Mouse (Mus musculus) G1E-ER4 (cell line): ENCODE measurements around the gene Agpat3. TPM values are rescaled to one million over a fixed set of nuclear protein-coding genes. Genes with fewer than 3 reads are reported as not detected.

Source experiments
- GATA1 ChIP-seq: IDR thresholded peaks from one replicate; pipeline ENCODE4 v1.8.0; 2012; ENCODE audit warnings: low read length, inconsistent platforms
- polyA plus RNA-seq: library from polyadenylated mRNA; stranded (reverse); fragments of >175 nt; gene quantifications from 2 replicates; pipeline ENCODE4 v1.2.3, GENCODE M21; 2012

The Agpat3 gene
- polyA plus RNA-seq, 1 experiment, result 36.2 TPM

GRCm38 (mm10) chr10:78366851-78367312 is 14.6 kb upstream of the Agpat3 start:
- peak; percentile 97 for TF ChIP-seq GATA1

DNA sequence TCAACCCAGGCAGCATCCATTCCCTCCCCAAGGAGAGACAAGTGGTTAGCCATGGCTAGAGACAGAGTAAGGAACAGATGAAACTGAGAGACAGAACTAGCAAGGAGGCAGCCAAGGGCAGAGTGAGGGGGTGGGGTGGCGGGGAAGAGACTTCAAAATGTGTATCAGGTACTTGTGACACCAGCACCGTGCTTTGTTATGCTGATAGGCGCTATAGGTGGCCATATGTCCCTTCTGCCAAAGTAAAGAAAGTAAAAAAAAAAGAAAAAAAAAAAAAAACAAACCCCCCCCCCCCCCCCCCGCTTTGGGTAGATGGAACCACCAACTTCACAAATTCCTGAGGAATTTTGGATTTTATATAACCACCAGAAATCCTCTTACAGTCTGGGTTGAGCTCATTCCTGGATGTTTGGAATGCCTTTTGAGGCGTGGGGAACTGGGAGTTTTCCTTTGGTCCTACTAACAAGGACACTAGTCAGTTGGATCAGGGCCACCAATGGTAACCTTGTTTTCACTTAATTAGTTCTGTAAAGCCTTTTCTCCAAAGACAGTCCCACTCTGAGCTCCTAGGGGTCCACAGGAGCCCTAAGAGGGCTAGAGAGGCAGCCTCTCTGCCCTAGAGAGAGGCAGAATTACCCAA is 14.0 kb upstream of the Agpat3 start:
- TF ChIP-seq GATA1, result no peak

DNA sequence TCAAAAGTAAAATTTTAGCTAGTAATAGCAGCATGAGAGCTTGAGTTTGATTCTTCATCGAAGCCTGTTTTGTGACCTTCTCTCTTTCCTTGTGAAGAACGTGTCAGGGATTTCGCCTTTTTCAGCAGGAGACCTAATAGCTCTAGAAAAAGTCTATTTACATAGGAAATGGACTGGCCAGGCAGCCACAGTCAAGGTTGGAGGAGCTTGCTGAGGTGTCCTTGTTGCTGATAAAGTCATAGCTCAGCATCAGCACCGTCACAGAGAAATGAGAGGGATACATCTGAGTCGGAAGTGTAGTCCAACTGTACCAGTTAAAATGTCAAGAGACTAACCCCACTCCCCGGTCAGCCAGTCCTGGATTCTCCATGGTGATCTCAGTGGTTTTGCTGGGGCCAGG is 13.3 kb upstream of the Agpat3 start:
- TF ChIP-seq GATA1, result no peak

DNA sequence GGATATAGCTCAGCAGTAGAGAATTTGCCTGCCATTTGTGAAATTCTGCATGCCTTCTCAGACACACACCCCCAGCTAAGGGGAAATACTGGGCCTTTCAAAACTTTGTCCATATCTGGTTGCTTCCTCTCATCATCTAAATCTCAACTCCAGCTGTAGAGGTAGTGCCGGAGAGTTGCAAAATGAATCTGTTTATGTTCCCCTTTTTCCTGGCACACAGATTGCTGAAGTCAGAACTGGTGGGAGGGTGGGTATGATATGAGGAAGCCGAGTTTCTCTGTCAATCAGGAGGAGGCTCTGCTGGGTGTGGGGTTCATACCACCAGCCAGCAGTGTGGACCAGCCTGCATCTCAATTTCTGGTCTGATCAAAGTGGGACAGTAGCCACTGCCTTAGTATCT is 11.8 kb upstream of the Agpat3 start:
- no peak for TF ChIP-seq GATA1

- TF ChIP-seq GATA1, result no peak
Measured at GRCm38 (mm10) chr10:78363366-78363765, 11.1 kb upstream of the Agpat3 start.

DNA sequence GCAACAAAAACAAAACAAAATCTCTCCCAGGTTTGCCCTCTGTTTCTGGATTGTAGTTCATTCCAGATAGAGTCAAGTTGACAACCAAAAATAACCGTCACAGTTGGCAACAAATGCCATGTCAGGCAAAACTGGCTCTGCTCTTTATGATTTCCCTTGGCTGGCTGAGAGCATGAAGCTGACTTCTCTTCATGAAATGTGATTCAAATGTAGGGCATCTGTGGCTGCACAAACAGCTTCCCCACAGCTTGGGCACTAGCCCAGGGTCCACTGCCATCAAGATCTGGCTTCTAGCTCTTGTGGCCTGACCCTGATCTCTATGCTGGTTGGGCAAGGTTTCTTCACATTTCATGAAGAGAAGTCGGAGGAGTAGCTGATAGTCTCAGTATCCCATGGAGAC is 9.7 kb upstream of the Agpat3 start:
- no peak for TF ChIP-seq GATA1

DNA sequence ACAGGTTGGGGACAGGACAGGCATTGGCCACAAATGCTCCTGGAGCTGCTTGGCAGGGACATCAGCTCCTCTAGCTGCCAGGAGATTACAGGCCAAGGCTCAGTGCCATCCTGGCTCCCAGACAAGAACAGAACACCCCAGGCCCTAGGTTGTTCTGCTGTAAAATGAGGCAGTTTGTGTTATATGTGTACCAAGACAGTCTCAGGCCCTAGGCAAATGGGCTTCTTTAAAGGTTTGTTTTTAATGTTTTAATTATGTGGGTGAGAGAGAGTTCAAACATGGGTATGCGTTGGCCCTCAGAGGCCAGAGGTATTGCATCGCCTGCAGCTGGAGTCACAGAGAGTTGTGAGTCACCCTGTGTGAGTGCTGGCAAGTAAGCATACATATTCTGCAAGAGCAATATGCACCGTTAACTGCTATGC is 8.0 kb upstream of the Agpat3 start:
- TF ChIP-seq GATA1, result no peak

DNA sequence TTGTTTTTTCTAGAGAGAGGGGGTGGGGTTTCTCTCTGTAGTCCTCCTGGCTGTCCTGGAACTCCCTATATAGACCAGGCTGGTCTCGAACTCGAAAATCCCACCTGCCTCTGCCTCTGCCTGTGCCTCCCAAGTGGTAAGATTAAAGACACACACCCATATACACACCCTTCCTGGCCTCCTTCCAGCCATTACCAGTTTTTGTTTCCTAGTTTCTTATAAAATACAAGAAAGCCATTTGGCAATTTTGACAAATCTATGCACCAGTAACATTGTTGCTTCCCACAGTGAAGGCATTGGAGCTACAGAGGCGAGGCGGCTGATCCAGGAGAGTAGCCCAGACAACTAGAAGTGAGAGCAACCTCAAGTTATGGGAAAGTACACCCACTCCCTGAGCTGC is 6.0 kb upstream of the Agpat3 start:
- TF ChIP-seq GATA1, result no peak

- no peak for TF ChIP-seq GATA1
Measured at GRCm38 (mm10) chr10:78357742-78358141, 5.5 kb upstream of the Agpat3 start.

DNA sequence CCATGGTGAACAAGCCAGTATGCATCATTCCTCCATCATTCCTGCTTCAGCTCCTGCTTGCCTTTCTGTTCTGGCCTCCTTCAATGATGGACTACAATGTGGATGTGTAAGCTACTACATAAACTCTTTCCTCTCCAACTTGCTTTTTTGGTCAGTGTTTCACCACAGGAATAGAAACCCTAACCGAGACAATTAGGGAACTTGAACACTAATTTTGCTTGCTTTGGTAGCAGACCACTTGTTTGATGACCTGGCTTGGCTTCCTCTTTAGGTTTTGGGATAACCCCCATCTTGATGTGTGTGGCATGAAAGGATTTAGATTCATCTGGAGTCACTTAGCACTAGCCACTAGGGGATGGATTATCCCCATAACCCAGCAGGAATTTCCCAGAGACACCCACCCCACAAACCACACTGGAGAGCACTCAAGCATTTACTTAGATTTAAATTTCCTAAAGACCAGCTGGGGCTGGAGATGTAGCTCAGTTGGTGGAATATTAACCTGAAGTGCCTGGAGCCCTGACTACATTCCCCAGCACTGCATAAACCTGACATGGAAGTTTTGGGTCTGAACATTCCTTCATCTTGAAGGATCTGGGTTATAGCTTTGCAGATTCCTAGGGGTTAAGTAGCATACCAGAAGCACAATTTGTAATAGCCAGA is 3.8 kb upstream of the Agpat3 start:
- no peak for TF ChIP-seq GATA1

- no peak for TF ChIP-seq GATA1
Measured at GRCm38 (mm10) chr10:78353196-78353595, 907 bp upstream of the Agpat3 start.

DNA sequence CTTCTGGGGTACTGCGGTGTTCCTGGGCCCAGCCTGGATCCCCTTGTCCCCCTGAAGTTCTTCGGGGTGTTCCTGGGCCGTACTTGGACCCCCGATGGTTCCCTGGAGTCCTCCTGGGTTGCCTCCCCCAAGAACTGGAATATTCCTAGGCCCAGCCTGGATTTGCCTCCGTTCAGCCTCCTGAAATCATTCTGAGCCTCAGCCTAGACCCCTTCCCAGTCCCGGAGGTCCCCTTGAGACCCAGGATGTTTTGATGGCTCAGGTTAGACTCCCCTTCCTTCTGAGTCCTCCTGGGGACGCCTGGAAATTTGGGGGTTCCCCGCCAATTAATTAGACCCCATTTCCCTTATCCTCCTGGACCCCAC is 359 bp upstream of the Agpat3 start:
- TF ChIP-seq GATA1, result no peak

DNA sequence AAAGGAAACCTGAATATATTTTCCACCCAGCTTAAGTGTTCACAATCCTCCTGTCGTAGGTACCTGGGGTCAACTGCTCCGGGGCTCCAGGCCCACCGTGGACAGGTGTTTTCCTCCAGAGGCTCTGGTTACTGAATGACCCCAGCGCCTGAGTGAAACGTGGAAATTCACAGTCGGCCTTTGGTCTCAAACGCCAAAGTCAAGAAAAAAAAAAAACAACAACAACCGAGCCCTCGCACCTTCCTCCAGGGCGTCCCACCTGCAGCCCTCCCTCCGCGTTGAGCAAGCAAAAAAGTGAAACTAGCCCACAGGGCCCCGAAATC is 764 bp downstream of the Agpat3 start:
- no peak for TF ChIP-seq GATA1

DNA sequence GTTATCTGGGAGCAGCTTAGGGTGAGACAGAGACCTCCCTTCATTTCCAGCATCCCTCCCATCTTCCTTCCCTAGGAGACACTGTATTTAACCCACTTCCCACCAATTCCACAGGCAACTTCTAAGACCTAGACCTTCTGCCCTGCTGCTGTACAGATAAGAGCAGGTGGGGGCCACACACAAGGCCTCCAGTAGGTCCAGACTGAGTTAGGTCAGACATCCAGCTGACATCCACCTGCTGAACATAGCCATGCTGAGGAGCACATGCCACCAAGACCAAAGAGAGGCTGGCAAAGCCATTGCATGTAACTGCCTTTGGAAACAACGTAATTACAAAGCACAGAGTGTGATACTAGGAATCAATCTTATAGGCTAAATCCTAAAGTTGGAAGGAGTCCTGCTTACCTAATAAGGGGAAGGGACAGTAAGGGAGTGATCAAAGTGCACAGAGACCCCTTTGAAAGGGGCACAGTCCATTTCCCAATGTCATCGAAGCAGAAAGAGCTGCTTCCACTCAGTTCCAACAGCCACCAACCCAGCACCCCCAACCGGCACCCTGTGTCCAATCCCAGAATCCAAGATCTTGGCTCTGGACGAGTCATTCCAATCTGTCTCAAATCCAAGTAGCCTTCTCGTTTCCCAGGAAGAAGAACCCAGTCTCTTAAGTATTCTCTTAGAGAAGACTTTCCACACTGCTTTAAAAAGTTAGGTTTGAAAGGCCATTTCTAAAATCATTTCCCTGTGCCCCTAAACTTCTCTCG is 1.3 kb downstream of the Agpat3 start:
- TF ChIP-seq GATA1, result no peak

- TF ChIP-seq GATA1, result no peak
Measured at GRCm38 (mm10) chr10:78349464-78350165, 2.7 kb downstream of the Agpat3 start.

GRCm38 (mm10) chr10:78348211-78348610 is 4.1 kb downstream of the Agpat3 start:
- no peak for TF ChIP-seq GATA1

DNA sequence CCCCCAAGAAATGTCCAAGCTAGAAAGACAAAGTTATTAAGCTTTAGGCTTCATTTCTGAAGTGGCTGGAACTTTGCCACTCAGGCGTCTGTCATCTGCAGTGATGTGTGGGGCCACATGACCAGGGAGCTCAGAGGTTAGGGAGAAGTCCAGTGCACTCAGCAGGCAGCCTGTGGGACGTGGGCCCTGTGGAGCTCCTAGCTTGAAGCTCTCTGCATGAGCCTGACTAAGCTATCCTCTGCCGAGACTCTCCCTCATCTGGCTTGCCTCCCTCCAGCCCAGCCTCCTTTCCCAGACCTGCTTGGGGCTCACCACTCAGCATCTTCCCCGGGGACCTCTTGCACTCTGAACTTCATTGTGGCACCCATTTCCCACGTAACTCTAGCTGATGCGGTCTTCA is 4.8 kb downstream of the Agpat3 start:
- TF ChIP-seq GATA1, result no peak
